Mouse (Mus musculus): ENCODE measurements around the gene Ern1. TPM values are rescaled to one million over a fixed set of nuclear protein-coding genes. Genes with fewer than 3 reads are reported as not detected.
"Not testable (repeated sequence)": the region's sequence is repeated elsewhere in the genome, so short reads cannot be mapped to it uniquely, and the experiment has no call there.

Gene Ern1
- total RNA-seq, 2 experiments from 2014 or later, result 121 to 160 TPM

DNA sequence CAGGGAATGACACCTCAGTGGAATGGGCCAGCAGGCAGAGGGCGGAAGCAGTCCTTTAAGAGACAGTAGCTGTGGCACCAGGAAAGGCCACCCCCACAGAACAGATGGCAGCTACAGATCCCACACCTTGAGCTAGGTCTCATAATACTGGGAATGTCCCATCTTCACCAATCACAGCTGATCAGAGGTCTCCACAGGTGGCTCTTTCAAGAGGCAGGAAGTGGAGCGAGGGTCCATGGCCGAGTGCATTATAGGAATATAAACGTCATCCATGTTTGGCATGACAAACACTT is 15.7 kb upstream of the Ern1 start:
- DNase-seq, result no peak

DNA sequence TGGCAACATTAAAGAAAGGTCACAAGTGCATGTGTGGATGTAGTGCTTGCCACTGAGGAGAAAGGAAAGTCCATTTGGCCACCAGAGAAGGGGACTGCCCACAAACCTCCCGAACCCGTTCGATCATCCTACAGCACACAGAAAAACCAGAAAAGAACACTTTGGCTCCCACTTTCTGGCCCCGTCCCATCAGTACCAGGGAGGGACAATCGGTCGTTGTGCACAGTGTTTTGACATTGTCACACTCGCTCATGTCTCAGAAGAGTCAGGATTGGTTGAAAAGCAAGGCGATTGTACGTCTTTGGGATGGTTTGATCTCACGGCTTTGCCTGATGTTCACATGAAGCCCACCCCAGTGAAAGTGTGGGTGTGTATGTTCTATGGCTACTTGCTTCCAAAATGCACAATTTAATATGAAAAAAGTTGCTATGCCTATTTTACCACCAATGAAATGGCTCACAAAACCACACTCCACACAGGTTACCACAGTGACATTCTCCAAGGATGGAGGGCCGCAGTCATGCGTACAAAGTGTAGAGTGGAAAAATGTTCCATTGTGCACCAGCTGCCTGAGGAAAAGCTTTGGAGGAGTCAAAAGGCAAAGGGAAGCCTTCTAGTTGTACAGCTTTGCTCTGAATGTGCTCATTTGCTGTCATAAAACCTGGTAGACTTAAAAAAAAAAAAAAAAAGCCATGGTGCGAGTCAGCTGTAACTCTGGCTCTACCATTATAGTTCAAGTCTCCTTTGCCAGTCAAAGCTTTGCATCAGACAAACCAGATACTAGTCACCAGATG is 15.2 kb upstream of the Ern1 start:
- DNase-seq, result no peak

DNA sequence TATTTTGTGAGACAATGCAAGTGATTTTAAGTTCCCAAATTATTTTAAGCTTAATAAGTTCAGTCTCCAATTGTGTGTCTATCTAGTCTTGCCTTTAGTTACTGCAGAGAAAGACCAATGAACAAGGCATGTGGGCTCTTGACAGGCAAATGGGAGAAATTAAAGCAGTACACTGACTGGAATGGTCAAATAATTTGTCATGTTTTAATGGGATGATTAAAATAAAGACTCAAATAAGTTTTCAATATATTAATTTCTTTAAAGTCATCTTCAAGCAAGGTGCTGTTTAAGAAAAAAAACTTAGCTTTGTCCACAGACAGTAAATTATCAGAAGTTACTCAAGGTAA is 14.5 kb upstream of the Ern1 start:
- no peak for DNase-seq

DNA sequence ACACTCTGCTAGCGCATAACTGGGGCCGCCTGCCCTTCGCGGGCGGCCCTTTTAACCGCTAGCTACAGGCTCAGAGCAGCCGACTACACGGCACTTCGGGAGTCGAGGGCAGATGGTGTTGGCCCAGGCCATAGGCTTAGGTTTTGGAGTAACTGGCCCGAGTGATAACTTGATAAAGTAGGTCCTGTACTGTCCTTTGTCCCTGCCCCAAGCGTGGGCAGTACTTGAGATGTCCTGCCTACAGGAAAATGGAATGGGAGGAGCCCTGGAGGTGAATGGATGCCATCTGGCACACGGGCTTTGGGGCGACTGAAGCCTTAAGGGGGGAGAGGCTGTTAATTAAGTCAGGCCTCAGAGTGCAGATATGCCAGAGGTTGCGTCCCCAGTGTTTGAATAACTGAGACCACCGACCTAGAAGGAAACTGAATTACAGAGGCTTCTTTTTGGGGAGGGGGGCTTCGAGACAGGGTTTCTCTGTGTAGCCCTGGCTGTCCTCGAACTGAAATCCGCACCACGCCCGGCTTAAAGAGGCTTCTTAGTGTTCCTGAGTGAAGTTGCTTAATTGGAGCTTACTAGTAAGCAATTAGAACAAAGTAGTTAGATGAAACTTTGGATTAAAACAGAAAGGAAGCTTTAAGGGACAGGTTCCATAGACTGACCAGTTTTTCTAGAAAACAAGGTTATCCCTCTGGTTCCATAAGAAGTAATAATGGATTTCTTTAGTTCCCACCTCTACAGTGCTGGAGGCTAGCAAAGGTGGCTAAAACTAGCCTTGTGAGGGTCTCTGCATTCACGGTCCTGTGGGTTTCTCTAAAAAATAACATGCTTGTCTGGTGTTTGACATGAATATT is 13.9 kb upstream of the Ern1 start:
- DNase-seq, result peak; percentile 79 to 81

DNA sequence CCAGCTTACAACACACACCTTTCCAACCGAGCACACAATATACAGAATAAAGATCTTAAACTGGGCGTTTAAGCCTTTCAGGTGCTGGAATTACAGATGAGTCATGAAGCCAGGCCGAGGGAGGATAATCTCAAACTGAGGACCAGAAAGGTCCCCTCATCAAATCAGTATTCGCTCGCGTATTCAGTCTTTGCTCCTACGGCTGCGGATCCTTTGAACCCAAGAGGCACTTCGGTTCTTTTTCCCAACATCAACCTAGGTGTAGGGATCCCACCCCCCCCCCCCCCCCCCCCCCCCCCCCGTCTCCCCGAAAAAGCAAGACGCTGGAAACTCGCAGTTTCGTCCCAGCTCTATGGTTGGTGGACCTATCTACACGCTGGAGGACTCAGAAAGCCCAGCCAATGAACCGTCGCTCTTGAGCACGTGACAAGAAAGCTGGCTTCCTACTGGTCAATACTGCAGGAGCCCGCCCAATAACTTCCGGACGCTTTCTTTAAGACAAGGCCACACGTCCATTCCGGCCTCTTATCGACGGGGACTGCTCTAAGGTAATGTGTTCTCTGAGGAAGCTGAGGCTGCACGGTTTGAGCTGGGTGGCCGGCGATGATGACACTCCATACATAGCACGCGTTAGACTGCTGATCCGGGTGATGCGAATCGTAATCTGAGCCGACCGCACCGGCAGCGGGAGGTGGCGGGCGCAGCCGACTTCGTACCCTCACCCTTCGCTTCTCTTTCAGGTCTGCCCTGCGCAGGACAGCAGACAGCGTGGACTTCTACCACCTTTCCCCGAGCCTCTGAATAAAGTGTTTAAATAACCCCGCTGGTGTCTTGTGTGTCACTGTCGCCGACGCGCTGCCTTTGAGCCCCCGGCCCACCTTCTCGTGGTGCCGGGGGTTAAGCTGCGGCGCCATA is 13.0 kb upstream of the Ern1 start:
- peak; percentile 91 to 93 for DNase-seq

DNA sequence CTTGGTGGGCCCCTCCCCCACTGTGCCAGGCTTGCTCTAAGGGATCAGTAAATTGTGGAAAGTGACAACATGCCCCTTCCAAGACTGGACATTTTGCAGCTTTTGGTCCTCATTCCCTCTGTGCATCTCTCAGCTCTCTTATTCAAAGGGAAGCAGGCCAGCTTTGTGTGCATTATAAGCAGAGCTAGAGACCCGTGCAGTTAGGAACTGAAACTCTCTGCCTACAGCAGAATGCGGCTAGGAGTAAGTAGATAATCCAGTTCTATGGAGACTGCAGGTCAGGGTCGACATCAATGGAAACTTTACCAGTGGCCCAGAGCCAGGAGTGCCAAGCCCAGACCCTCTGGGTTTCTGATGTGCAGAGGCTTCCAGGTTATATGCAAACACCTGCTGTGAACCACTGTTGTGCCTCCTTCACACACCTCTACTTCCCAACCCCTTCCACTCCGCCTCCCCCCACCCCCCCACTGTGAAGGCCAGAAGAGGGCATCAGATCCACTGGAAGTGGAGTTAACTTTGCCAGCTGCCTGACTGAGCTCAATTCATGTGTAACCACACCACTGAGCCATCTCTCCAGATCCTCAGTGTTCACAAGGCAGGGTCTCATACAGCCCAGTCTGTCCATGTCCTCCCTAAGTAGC is 11.2 kb upstream of the Ern1 start:
- DNase-seq, result peak in 1 of 2 experiments; percentile 23

DNA sequence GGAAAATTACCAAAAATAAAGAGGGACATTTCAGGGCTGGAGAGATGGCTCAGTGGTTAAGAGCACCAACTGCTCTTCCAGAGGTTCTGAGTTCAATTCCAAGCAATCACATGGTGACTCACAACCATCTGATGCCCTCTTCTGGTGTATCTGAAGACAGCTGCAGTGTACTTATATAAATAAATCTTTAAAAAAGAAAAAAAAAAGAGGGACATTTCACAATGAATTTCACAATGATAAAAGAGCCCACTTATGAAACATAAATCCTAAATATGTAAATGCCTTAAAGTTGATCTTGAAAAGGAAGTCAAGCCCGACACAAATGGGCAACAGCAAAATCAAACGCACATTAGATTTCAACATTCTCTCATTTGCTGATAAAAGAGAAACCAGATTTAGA is 10.3 kb upstream of the Ern1 start:
- DNase-seq, result no peak

DNA sequence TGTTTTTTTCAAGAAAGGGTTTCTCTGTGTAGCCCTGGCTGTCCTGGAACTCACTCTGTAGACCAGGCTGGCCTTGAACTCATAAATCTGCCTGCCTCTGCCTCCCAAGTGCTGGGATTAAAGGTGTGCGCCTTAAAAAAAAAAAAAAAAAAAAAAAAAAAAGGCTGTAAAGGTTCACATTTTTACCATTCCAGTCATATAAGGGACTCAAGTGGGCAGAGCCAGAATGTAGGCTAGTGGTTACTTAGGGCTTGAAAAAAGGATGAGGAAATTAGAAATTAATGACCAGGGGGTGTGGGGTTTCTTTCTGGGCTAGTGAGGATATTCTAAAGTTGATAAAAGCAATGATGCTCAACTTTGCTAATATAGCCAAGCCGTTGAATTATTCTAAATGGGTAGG is 9.4 kb upstream of the Ern1 start:
- DNase-seq, result not testable (repeated sequence)

DNA sequence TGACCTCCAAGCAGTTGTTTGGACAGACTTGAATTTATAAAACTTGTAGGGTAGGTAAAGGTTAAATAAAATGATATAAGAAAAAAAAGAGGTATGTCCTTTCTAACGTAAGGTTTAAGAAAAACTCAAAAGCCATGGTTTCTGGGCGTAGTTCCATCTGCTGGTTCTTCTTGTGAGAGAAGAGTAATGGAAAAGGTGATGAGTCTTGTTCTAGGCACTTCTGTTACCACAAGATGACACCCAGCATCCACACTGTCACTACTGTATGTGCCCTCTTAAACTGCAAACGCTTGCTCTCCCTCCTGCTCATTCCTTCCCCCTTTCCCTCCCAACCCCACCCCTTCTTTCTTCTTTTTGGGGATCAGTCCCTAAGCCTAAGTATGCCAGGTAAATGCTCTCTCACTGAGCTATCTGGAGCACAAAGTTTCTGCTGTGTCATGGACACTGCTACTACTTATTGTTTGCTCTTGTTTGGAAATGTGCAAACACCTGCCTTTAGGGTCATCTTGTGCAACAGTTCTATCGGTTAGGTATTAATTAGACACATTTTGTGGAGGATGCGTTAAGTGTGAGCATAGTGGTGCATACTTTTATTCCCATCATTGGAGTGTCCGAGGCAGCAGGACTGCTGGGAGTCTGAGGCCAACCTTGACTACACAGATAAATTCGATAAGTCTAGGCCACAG is 5.5 kb upstream of the Ern1 start:
- no peak for DNase-seq

DNA sequence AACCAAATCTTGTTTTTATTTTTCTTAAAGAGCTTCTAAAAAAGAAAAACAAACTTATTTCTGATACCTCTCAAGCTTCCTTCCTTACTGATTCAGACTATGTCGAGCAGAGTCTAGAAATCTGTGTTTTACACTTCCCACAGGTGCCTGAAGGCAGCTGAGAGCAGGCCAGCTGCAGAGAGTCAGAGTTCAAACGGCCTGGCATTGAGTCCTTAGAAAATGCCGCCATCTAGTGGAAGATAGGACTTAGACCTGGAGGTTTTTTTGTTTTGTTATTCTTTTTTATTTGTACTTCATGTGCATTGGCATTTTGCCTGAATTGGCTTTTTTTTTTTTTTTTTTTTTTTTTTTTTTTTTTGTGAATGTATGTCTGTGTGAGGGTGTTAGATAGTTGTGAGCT is 3.7 kb upstream of the Ern1 start:
- peak; percentile 62 to 73 for DNase-seq

DNA sequence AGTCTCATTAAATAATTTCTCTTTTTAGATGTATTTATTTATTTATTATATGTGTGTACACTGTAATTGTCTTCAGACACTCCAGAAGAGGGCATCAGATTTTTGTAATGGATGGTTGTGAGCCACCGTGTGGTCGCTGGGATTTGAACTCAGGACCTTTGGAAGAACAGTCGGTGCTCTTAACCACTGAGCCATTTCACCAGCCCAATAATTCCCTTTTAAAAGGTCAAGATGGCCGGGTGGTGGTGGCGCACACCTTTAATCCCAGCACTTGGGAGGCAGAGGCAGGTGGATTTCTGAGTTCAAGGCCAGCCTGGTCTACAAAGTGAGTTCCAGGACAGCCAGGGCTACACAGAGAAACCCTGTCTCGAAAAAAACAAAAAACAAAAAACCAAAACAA is 2.9 kb upstream of the Ern1 start:
- DNase-seq, result not testable (repeated sequence)

DNA sequence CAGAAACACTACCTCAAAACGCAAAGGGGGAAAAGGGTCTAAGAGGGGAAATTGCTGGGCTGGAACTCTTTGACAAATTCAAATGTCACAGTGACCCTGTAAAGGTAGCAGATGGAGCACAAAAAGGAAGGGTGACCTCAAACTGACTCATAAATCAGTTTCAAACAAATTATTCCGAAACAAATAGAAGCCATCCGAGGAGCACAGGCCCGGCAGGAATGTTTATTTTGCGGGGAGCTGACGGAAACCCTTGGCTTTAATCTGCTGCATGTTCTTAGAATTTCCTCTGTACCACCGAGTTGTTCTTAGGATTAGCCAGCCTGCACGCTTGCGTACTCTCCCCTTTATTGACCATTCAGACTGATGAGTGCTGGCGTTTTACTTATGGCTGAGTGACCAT is 2.4 kb upstream of the Ern1 start:
- peak; percentile 42 to 46 for DNase-seq

DNA sequence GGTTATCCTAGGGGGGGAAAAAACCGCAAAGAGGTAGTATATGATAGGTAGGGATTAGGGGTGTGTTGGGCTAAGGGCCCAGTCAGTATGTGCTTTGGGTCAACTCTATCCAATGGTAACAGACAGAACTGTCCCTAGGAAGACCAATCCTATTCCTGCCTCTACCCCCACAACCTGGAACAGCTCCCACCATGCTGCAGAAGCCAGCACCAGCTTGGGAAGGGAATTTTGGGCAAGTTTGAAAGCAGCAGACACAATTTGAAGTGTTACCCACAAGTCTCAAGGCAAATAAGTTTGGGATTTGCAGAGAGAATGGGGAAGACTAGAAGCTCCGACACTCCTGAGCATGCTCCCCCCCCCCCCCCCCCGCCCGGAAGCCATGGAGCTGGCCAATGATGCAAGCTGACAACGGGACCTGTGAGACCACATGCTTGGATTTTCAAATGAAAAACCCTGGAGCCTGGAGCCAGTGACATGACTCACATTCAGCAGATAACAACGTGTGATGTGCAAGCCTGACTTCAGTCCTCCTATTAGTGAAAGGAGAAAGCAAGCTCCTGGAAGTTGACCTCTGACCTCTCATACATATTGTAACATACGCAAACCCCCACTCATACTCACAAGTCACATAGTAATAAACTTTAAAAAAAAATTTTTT is 1.5 kb upstream of the Ern1 start:
- peak; percentile 41 to 59 for DNase-seq

DNA sequence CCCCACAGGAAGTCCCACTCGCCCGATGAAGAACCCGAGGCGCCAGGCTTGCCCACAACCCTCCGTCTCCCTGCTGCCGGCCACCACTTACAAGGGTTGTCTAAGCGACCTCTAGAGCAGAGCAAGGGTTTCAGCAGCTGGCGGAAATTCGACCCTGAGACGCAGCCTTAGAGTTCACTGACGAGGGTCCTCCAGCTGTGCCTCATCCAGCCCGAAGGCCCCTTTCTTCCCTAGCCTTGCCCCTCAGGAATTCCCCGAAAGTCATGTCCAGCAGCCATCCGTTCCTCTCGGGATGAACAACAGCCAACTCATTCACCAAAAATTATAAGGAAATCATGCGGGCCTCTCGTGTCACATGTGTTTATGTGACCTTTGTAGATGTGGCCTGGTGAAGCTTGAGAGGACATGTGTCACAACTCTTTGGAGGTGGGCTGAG is 492 bp upstream of the Ern1 start:
- no peak for DNase-seq

DNA sequence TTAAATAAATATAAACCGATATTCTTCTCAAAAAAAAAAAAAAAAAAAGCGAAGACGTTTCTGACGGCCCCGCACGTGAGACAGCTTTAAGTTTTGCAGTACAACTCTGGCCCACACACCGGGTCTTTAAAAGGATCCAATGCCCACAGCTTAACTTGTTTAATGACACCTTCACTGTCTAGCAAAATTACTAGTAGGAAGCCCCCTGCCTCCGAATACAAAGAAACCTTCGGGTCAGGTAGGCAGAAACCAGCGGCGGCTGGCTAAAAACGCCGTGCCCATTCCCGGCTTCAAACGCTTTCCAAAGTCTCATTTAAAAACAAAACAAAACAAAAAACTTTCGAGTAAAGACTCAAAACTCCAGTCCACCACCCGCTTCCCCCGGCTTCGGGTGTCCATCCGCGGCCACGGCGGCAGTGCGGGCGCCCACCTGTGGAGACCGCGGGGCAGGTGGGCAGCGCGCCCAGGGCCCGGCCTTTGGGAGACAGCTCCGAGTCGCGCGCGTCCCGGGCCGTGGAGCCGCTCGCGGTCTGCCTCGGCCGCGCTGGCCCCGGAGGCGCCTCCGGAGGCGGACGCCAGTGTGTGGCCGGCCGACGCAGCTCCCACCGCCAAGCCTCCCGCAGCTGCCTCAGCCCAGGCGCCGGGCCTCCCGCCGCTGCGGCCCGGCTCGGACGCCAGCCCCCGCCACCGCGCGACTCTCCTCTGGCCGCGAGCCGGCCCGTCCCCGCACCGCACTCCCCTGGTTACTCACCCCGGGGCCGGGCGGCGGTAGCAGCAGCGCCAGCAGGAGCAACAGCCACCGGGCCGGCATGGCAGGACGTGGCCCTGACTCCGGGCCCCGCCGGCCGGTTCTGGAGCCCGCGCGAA is 553 bp downstream of the Ern1 start:
- peak; percentile 68 to 83 for DNase-seq

DNA sequence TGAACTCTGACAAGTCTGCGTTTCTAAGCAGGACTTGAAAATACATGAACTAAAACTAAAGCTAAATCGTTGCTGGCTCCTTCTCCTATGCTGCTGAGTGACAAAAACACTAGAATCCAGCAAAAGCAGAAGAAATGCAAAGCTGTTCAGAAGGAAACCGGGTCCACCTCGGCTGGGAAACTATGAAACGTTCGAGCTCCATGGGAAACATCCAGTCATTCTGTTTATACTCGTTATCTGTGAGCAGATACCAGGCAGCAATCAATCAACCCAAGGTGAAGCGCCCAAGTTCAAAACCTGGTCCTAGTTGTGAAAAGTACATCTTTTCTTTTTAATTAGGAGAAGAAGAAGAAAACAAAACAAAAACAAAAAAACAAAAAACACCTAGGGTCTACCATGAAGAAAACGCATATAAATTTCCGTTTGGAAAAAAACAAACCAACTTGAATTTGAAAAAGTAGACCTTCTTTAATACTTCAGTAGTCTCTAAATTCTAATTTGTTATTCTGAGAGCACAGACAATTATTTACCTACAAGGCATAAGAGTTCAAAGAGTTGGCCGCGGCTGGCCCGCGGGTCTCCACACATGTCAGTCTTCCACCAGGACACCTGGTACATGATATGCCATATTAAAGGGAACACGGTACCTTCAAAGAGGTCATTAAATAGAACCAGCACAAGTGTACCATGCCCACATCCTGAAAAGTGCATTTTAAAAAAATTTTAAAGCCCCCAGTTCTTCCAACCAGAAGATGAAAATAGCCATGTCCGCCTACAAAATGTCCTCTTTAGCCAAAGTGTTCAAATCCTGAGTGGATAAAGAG is 1.4 kb downstream of the Ern1 start:
- peak; percentile 42 to 53 for DNase-seq

DNA sequence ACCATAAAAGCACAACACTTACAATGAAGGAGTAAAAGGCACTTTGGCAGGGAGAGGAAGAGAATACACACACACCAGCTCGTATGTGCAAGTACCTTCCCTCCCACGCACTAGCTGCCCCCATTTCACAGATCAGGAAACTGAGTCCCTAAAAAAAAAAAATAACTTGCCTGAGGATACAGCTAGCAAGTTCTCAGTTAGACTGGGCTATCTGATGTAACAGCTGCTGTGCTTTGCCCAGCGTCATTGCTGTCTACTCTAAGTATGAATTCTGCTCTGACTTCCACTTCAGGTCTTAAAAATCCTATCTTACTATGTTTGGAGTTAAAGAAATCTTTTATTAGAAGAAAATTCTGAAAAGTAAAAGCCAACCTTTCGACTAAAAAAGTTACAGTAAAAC is 2.0 kb downstream of the Ern1 start:
- DNase-seq, result no peak

DNA sequence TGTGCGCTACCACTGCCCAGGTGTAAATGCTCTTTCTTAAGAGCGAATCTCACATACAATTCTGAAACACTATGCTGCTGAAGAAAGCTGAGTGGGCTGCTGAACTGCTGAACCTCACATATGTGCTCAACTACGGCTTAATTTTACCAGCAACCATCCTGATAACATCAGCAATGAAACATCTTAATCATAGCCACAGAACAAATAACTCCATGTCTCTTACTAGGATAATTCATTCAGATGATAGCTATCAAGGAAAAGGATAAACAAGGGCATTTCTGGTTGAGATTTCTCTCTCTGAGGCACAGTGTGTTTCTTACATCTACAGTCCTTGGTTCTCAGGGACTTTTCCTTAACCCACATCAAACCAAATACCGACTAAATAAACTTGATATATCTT is 2.8 kb downstream of the Ern1 start:
- no peak for DNase-seq

DNA sequence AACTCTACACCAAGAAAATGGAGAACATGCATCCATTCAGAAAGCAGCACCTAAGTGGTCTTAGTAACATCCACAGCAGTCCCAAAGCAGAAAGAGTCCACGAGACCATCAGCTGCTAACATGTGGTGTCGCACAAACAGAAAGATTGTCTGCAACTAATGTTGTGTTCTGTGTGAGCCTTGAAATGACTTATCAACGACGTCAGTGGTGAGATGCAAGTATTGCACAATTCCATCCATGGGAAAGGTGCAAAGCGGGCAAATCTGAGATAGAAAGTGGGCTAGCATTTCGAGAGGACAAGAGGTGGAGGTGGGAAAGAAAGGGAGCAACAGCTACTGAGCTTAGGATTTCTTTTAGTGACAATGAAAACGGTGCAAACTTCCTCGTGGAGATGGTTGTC is 4.8 kb downstream of the Ern1 start:
- no peak for DNase-seq
